Mouse (Mus musculus): ENCODE data around the gene Irx2.

The Irx2 gene

GRCm38 (mm10) chr13:72636331-72636851 lies 7.8 kb downstream of the Irx2 start:
- no peak for DNase-seq (ENCODE audit: low spot score in 2 of 2)

- DNase-seq (ENCODE audit: low spot score in 2 of 2) = no peak
Measured at GRCm38 (mm10) chr13:72637536-72637935, 8.9 kb downstream of the Irx2 start.

GRCm38 (mm10) chr13:72638401-72639130 lies 9.9 kb downstream of the Irx2 start:
- no peak for DNase-seq (ENCODE audit: low spot score in 2 of 2)

- no peak for DNase-seq (ENCODE audit: low spot score in 2 of 2)
Measured at GRCm38 (mm10) chr13:72639441-72640130, 11.0 kb downstream of the Irx2 start.

- DNase-seq (ENCODE audit: low spot score in 2 of 2) = no peak
Measured at GRCm38 (mm10) chr13:72640131-72640521, 11.5 kb downstream of the Irx2 start.

GRCm38 (mm10) chr13:72656447-72656846 lies 27.8 kb downstream of the Irx2 start:
- no peak for DNase-seq (ENCODE audit: low spot score in 2 of 2)

GRCm38 (mm10) chr13:72675826-72676225 lies 47.2 kb downstream of the Irx2 start:
- DNase-seq (ENCODE audit: low spot score in 2 of 2) = no peak

Data from frontal cortex, postnatal 25 days (tissue).